Mouse (Mus musculus) midbrain, embryonic 10.5 days (tissue): ENCODE data around the gene Ehf. TPM values are rescaled to one million over a fixed set of nuclear protein-coding genes. Genes with fewer than 3 reads are reported as not detected.
A peak's percentile ranks its signal among the peaks of the same experiment; 100 is the strongest.

ENCODE experiments used
- DNase-seq: peaks from one replicate; pipeline ENCODE4 v3.0.0-alpha.2; 2017; ENCODE audit warnings: low spot score
- H3K27ac ChIP-seq: fragments of 300-500 bp; sonication (generic); replicated peaks from 2 replicates; pipeline ENCODE4 v1.5.1; 2016; ENCODE audit warnings: mild to moderate bottlenecking
- H3K27me3 ChIP-seq: fragments of 300-500 bp; sonication (generic); 2 replicates; pipeline ENCODE4 v1.6.1; 2016; ENCODE audit warnings: low read depth, mild to moderate bottlenecking; ENCODE audit not compliant: poor library complexity, severe bottlenecking
- H3K36me3 ChIP-seq: fragments of 300-500 bp; sonication (generic); 2 replicates; pipeline ENCODE4 v1.6.1; 2016; ENCODE audit warnings: mild to moderate bottlenecking, moderate library complexity
- H3K4me1 ChIP-seq: fragments of 300-500 bp; sonication (generic); 2 replicates; pipeline ENCODE4 v1.6.1; 2016
- H3K4me3 ChIP-seq: fragments of 300-500 bp; sonication (generic); 2 replicates; pipeline ENCODE4 v1.5.1; 2016; ENCODE audit warnings: mild to moderate bottlenecking, moderate library complexity
- H3K9me3 ChIP-seq: fragments of 300-500 bp; sonication (generic); replicated peaks from 2 replicates; pipeline ENCODE4 v1.6.1; 2016; ENCODE audit warnings: mild to moderate bottlenecking
- WGBS: fragments of 180-500 bp; shearing (Covaris S2); methylation state at CpG from one replicate; pipeline ENCODE4 v1.1.7; 2016; 5-methylcytosine and 5-hydroxymethylcytosine counted together
- polyA plus RNA-seq: library from polyadenylated mRNA; unstranded; fragments of >200 nt; fragmentation: Nextera tagmentation; extraction: Ambion mirVana; gene quantifications from 2 replicates; pipeline ENCODE4 v1.2.1, GENCODE M21; 2016

Ehf gene
- polyA plus RNA-seq, 1 experiment from 2014 or later, result not detected

DNA sequence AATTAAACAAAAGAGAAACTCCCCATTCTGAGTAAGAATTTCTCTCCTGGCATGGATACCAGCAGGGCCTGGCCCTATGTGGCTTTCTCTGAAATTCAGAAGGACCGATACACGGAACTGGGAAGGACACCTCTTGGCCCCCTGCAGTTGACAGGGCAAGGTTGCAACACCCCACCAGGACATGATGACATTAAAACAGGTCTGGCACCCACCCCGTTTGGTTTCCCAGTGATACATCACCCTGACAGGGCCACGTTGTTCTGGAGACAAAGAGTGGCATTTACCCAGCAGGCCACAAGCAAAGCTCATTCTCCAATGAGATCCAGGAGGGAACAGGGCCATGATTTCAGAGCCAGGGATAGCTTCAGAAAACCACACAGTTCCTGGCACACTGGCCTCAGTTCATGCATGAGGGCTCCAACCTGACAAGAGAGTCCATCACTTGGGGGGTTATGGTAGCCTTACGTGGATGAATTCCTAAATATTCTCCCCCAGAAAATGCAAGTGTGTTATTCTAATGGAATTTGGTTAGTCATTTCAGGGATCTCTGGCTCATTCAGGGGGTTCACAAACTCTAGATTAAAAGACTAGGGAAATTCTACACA lies 32.4 kb downstream of the Ehf start:
- Histone ChIP-seq H3K27ac (no peak overlapping the region), H3K9me3 (no peaks in the 10 kb centered on the region), H3K27me3 (no peaks in the 10 kb centered on the region), H3K4me3 (no peak overlapping the region), H3K4me1 (peaks cover 6% of the 10 kb centered on the region), H3K36me3 (no peaks in the 10 kb centered on the region)
- 83% methylated on average over 5 of the region's 5 CpGs for WGBS
- no peak for DNase-seq

DNA sequence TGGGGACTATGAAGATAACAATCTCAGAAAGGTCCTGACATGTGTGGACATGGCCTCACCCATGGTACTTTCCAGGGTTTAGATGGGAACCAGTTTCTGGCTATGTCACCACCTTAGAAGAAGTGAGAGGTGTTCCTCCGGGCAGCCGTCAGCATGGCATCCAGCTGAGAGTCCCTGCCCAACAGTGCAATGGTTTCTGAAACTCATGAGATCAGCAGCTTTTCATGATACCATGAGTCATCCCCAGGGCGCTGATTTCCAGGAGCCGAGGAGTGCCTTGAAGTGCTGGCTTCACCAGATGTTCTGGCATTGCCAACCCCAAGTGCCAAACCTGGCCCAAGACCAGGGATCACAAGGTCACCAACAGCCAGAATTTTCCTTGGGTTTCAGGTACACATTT lies 64.0 kb downstream of the Ehf start:
- no peaks in the 10 kb centered on the region for H3K9me3 ChIP-seq
- no peak overlapping the region for H3K4me3 ChIP-seq
- no peaks in the 10 kb centered on the region for H3K27me3 ChIP-seq
- H3K4me1 ChIP-seq, result no peaks in the 10 kb centered on the region
- DNase-seq, result no peak
- no peak overlapping the region for H3K27ac ChIP-seq
- H3K36me3 ChIP-seq, result no peaks in the 10 kb centered on the region
- 85% methylated on average over 4 of the region's 4 CpGs for WGBS

DNA sequence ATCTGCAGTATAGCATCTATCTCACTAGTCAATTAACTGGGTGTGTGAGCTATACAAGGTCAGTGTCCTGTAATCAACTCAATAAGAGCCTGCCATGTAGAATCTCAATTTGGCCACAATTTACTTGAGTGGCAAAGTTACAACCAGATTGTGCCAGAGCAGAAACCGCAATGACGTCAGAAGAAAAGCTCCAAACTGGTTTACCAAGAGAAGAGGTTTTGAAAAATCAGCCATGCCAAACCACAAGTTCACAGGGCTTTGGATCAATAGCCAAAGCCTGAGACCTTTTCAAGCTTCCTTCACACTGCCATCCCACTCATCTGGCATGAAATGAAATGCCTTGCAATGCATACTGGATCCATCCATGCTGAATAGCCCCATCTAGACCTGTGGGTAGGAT lies 76.3 kb downstream of the Ehf start:
- DNase-seq, result no peak
- Histone ChIP-seq H3K36me3 (no peaks in the 10 kb centered on the region), H3K27me3 (no peaks in the 10 kb centered on the region), H3K4me1 (no peaks in the 10 kb centered on the region), H3K4me3 (no peak overlapping the region), H3K27ac (no peak overlapping the region), H3K9me3 (no peaks in the 10 kb centered on the region)
- 99% methylated on average over 2 of the region's 2 CpGs for WGBS

DNA sequence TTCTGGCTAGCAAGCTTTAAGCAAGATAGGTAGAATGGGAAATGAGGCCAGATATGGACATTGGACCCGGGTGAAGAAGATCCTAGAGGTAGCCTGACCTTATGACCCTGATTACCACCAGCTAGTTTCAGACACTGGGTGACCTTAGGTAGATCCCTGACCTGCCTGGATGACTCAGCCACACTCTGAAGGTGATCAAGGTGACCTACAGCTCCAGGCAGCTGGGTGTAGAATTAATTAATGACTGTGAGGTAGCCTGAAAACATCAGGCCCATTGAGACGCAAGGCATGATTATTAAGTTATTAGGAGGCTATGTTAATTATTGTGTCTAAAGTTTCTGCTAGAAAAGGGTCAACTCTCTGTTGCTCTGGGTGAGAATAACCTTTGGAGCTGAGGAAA lies 82.2 kb downstream of the Ehf start:
- Histone ChIP-seq H3K36me3 (no peaks in the 10 kb centered on the region), H3K27me3 (no peaks in the 10 kb centered on the region), H3K27ac (no peak overlapping the region), H3K4me3 (no peak overlapping the region), H3K4me1 (no peaks in the 10 kb centered on the region), H3K9me3 (no peaks in the 10 kb centered on the region)
- 82% methylated on average over 2 of the region's 2 CpGs for WGBS
- DNase-seq, result no peak

DNA sequence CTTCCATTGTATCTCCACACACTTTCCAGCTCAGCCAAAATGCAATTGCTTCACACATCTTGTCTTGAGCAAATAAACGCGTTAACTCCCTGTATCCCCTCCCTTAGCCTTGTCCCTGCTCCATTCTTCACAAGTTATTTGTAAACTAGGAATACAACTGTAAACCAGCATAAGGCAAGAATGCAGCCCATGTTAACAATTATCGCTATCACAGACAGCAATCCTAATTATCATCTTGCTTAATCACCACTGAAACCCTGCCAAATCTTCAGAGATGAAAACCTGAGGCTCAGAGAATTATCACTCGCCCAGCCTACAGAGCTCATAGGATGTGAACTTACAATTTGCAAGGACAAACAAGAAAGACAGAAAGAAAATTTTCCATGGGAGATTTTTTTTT lies 84.8 kb downstream of the Ehf start:
- no peak overlapping the region for H3K27ac ChIP-seq
- no peak overlapping the region for H3K4me3 ChIP-seq
- H3K9me3 ChIP-seq, result no peaks in the 10 kb centered on the region
- no peak for DNase-seq
- peaks cover 8% of the 10 kb centered on the region for H3K4me1 ChIP-seq
- H3K36me3 ChIP-seq, result no peaks in the 10 kb centered on the region
- H3K27me3 ChIP-seq, result no peaks in the 10 kb centered on the region
- 88% methylated on average over 4 of the region's 4 CpGs for WGBS

DNA sequence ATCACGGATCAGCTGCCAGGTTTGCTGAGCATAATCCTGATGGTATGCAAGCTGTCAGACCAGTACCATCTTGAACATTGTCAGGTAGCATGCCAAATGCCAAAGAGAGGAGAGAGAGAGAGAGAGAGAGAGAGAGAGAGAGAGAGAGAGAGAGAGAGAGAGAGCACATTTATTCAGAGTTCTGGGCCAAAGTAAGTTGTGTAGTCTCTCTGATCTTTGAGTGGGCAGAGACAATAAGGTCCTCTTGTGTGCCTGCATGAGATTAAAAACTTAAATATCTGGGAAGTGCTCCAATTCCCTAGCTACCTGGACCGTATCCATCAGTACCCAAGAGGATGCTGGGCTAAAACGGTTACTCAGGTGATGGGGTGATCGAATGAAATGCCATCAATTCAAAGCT lies 87.3 kb downstream of the Ehf start:
- Histone ChIP-seq H3K27me3 (no peaks in the 10 kb centered on the region), H3K27ac (no peak overlapping the region), H3K4me1 (peaks cover 8% of the 10 kb centered on the region), H3K9me3 (no peaks in the 10 kb centered on the region), H3K36me3 (no peaks in the 10 kb centered on the region), H3K4me3 (no peak overlapping the region)
- DNase-seq, result no peak
- WGBS, result 85% methylated on average over 4 of the region's 4 CpGs

DNA sequence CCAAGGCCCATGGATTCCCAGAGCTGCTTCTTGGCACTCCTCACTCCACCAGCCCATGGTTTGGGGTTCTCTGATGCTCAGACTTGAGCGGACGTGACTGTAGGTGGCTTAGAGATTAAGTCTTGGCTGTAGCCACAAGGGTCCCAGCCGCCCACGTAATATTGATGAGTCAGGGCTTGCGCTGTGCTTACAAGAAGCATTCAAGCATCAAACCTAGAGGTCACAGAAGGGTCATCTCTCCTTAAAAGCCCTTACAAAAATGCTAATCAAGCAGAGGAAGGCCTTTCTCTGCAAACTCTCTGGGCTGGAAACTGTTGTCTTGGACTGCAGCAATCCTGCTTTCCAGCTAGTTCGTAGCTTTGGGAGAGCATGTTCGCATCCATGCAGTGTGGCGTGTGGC lies 88.2 kb downstream of the Ehf start:
- no peaks in the 10 kb centered on the region for H3K36me3 ChIP-seq
- no peak overlapping the region for H3K4me3 ChIP-seq
- WGBS, result 36% methylated on average over 8 of the region's 8 CpGs
- H3K27me3 ChIP-seq, result no peaks in the 10 kb centered on the region
- no peak overlapping the region for H3K27ac ChIP-seq
- no peaks in the 10 kb centered on the region for H3K9me3 ChIP-seq
- DNase-seq, result peak; percentile 19
- H3K4me1 ChIP-seq, result peaks cover 8% of the 10 kb centered on the region

DNA sequence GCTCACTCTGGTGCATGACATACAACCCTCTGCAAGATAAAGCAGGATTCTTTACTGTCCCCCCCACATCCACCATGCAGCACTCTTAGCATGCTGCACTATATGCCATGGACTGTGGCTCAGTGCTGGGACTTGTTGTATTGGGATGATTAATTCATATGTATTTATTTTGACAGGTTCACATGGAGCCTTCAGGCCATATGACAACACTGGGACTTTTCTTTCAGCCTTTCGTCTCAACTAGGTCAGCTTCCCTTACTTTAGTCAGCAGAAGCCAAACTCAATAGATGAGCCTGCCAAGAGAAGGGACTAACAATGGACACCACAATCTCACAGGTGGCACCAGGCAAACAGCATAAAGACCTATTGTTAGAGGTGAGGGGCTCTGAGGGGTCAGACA lies 89.5 kb downstream of the Ehf start:
- 75% methylated on average over 1 of the region's 1 CpGs for WGBS

More for the DNA sequence above, 89.5 kb downstream of the Ehf start:
- H3K4me3 ChIP-seq, result no peak overlapping the region
- DNase-seq, result no peak
- H3K4me1 ChIP-seq, result peaks cover 8% of the 10 kb centered on the region
- H3K27me3 ChIP-seq, result no peaks in the 10 kb centered on the region
- no peaks in the 10 kb centered on the region for H3K36me3 ChIP-seq
- H3K27ac ChIP-seq, result no peak overlapping the region
- no peaks in the 10 kb centered on the region for H3K9me3 ChIP-seq

Other genes with a start within 250 kb of the Ehf start
- 41.3 and 49.3 TPM in 2 replicates for gene Pdhx, start 229.8 kb downstream of the Ehf start, polyA plus RNA-seq
- gene Apip, start 229.6 kb downstream of the Ehf start, polyA plus RNA-seq, result 62.3 and 64.5 TPM in 2 replicates
- gene Elf5, start 108.4 kb upstream of the Ehf start, polyA plus RNA-seq, result not detected in 2 replicates
- 102 and 115 TPM in 2 replicates for gene Cat, start 181.9 kb upstream of the Ehf start, polyA plus RNA-seq